Mouse (Mus musculus) urinary bladder, postnatal 36 days (tissue): Measurements from ENCODE around the gene Plcb1.

Experiments used
- DNase-seq, 2 experiments: peaks; one replicate each; pipeline ENCODE4 v3.0.0; 2022; ENCODE audit warnings: low spot score in 2 of 2, mixed read lengths in 1 of 2

Gene Plcb1

GRCm38 (mm10) chr2:135067419-135067818 is 281.6 kb downstream of the Plcb1 start:
- DNase-seq: no peak

DNA sequence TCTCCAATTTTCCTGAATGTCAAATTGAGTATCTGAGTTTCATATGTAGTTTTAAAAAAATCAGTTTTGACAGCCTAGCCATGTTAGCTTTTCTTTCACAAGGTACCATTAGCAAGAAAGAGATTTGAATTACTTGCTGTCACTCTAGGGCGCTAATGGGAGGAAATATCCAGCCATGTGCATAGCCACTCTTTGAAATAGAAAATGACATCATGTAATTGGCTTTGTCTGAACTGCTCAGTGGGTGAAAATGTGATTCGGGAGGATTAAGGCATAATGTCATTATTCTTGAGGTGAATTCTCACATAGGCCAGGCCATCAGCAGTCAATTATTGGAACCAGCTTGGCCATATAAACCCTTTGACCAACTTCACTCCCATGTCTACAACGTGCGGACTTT is 285.5 kb downstream of the Plcb1 start:
- DNase-seq: no peak

DNA sequence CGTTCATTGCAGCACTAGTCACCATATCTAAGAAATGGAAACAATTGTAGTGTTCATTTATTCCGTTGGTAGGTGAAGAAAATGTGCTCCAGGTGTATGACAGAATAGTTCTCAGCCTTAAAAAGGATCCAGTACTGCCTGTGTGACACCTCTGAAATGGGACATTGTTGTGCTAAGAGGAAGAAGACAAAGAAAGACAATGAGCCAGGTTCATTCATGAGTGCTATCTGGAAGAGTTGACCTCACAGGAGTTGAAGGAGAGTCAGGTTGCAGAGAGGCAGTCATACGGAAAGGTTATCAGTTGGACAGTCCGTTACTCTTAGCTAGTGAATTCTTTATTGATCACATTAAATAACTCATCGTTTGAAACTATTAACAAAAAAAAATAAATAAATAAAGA is 286.6 kb downstream of the Plcb1 start:
- no peak for DNase-seq

GRCm38 (mm10) chr2:135073014-135073413 is 287.1 kb downstream of the Plcb1 start:
- no peak for DNase-seq

GRCm38 (mm10) chr2:135075375-135075774 is 289.5 kb downstream of the Plcb1 start:
- DNase-seq: no peak

- DNase-seq: no peak
Observed at GRCm38 (mm10) chr2:135092588-135093162, 306.8 kb downstream of the Plcb1 start.

- DNase-seq: no peak
Observed at GRCm38 (mm10) chr2:135101292-135101691, 315.4 kb downstream of the Plcb1 start.

- DNase-seq: no peak
Observed at GRCm38 (mm10) chr2:135101943-135102342, 316.1 kb downstream of the Plcb1 start.

DNA sequence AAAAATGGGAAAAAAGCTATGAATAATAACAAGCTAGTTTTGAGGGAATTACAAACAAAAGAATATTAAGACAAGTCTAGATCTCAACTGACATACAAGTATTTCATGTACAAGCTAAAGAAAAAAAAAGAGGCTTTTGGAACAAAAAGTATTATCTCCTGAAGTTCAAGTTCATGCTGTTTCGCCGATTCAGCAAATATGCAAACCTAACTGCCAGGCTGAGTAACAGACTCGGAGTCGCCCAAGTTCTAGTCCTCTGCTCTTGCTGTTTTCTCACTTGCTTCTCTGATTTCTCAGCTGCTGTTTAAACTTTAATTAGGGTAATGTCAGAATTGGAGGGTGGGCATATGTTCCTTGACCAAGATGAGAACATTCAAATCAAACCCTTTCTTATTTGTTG is 320.8 kb downstream of the Plcb1 start:
- DNase-seq: no peak

- no peak for DNase-seq
Observed at GRCm38 (mm10) chr2:135108607-135109006, 322.7 kb downstream of the Plcb1 start.

DNA sequence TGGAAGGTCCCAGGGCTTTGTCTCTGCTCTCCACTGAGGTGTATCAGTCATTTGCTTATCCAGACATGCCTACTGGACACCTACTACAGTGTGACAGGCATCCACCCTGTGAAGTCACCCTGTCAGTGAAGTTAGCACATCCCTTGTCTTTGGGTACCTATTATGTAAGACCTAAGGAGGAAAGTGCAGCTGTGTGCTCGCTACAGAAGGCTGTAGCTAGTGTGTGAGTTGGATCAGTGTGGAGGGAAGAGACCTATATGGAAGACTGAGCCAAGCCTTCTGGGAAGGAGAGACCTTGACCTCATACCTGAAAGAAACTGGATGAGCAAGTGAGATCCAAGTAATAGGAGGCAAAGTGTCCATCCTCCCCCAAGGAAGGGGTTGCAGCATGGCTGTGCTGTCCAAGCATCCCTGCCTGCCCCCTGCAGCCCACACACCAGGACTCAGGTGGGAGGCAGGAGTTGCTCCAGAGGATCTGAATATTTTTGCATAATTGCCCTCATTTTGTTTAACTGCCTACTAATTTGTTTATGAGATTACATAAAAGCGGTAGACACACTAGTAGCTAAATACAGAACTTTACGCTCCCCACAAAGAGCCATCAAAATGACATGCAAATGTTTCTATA is 328.7 kb downstream of the Plcb1 start:
- no peak for DNase-seq

- DNase-seq: no peak
Observed at GRCm38 (mm10) chr2:135123057-135123456, 337.2 kb downstream of the Plcb1 start.

GRCm38 (mm10) chr2:135123695-135124343 is 338.0 kb downstream of the Plcb1 start:
- DNase-seq: no peak

DNA sequence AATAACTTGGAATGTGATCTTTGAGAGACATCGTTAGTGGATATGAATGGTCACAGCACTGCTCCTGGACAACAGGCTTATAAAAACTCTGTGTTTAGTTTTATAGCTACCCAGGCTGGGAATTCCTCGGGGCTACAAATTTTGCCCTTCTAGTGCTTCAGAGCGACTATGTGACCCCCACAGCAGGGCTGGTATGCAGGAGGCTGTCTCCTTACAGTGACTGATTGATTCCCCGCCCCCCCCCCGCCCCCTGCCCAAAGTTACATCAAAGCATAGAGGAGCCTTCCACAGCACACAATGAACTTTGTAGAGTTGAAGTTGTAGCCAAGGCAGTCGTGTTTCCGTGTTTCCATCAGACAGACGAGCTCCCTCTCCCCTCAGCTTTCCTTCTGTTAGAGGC is 354.7 kb downstream of the Plcb1 start:
- DNase-seq: no peak

GRCm38 (mm10) chr2:135152289-135152688 is 366.4 kb downstream of the Plcb1 start:
- no peak for DNase-seq

- no peak for DNase-seq
Observed at GRCm38 (mm10) chr2:135153248-135153647, 367.4 kb downstream of the Plcb1 start.

- no peak for DNase-seq
Observed at GRCm38 (mm10) chr2:135156055-135156454, 370.2 kb downstream of the Plcb1 start.

DNA sequence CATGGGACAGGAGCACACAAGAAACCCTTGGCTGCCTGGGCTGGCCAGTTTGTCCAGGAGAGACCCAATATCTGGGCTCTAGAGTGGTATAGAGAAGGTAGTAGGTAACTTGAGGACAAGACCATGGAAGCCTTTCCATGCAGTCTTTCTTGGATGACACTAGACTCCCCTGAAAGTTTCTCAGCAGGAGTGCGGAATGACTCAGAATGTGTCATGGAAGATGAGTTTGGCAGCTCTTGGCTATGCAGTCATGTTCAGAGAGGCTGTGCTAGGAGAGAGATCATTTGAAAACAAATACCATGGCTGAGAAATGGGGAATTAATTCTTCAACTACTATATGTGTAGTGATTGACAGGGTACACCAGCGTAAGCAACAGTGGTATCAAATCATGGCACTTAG is 372.1 kb downstream of the Plcb1 start:
- DNase-seq: no peak

GRCm38 (mm10) chr2:135161673-135162072 is 375.8 kb downstream of the Plcb1 start:
- no peak for DNase-seq

DNA sequence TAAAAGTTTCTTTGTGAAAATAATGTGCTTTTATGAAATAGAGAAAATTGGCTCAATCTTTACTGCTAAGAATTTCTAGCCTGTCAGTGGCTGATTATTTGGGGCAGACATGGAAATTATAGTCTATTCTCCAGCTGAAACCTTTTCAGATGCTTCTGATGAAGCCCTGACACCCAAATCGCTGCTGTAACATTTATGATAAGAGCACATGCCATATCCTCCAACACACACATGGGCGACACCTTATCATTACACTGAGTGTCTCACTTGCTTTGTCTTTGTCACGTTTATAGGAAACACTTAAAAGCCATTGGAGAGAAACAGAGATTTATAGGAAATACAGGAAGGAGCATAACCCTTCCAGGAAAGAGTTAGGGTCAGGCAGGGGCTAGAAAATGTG is 379.6 kb downstream of the Plcb1 start:
- DNase-seq: no peak

- no peak for DNase-seq
Observed at GRCm38 (mm10) chr2:135175544-135175943, 389.7 kb downstream of the Plcb1 start.

DNA sequence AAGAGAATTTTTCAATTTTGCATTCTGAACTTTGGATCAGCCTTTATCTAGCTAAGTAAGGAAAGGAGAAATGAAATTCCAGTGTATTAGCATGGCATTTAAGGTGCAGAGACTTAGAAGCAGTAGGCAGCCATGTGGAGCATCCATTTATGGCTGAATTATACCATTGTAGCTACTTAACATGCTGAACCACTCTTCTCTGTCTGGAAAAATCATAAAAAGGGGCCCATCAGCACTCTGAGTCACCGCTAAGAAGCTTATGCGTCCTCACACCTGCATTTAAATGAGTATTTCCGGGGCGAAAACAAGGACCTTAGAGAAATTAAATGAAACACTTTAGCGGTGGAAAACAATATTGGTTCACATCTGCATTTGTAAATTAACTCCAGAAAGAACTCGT is 401.8 kb downstream of the Plcb1 start:
- no peak for DNase-seq

DNA sequence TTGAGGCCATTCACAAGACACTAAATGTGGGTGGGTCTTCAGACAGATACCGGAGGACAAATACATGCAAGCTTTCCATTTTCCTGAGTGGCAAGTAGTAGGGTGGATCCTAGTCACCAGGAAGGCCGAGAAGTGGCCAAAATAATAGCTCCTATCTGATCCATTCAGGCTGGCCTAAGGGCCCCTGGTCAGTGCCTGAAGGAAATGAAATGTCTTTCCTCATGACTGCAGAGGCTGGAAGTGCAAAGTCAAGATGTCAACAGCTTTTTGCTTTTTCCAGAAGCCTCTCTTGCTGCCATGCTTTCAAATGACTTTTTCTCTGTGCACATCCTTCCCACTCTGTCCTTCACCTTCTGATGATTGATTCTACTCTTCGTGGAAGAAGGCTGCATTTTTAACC is 415.0 kb downstream of the Plcb1 start:
- no peak for DNase-seq
